Mouse (Mus musculus): ENCODE results near the gene Vmn1r210. TPM values are rescaled to one million over a fixed set of nuclear protein-coding genes. Genes with fewer than 3 reads are reported as not detected.
"Not testable (repeated sequence)": the region's sequence is repeated elsewhere in the genome, so short reads cannot be mapped to it uniquely, and the experiment has no call there.

The Vmn1r210 gene
- polyA plus RNA-seq (2016; fragmentation: Nextera tagmentation; extraction: Ambion mirVana) = not detected in 2 replicates

- Histone ChIP-seq H3K9me3 (no peaks in the 10 kb centered on the region), H3K4me1 (no peaks in the 10 kb centered on the region), H3K27ac (no peak within 1 kb of the TSS), H3K4me3 (no peak within 1 kb of the TSS), H3K27me3 (ENCODE audit: insufficient read depth, poor library complexity, severe bottlenecking) (no peaks in the 10 kb centered on the region), H3K36me3 (no peaks in the 10 kb centered on the region)
- DNase-seq (ENCODE audit: low spot score) = no peak
- WGBS = 54% methylated on average over 4 of the region's 4 CpGs
Measured at GRCm38 (mm10) chr13:22831248-22831647, at the start of gene Vmn1r210. Gene Vmn1r210 (minus strand): TSS chr13:22831348.

GRCm38 (mm10) chr13:22879257-22879656 lies 48.1 kb upstream of the Vmn1r210 start:
- Histone ChIP-seq H3K4me1 (no peaks in the 10 kb centered on the region), H3K27me3 (ENCODE audit: insufficient read depth, poor library complexity, severe bottlenecking) (no peaks in the 10 kb centered on the region), H3K36me3 (no peaks in the 10 kb centered on the region), H3K9me3 (no peaks in the 10 kb centered on the region), H3K27ac (no peak overlapping the region), H3K4me3 (no peak overlapping the region)
- DNase-seq (ENCODE audit: low spot score) = no peak
- WGBS = 91% methylated on average over 1 of the region's 1 CpGs

GRCm38 (mm10) chr13:22857461-22857860 lies 26.3 kb upstream of the Vmn1r210 start, which contains the start of gene Vmn1r211:
Gene Vmn1r211 (minus strand): TSS chr13:22857561.
- no peak for DNase-seq (ENCODE audit: low spot score)
- Histone ChIP-seq H3K9me3 (no peaks in the 10 kb centered on the region), H3K36me3 (no peaks in the 10 kb centered on the region), H3K27ac (no peak within 1 kb of the TSS), H3K4me3 (no peak within 1 kb of the TSS), H3K27me3 (ENCODE audit: insufficient read depth, poor library complexity, severe bottlenecking) (no peaks in the 10 kb centered on the region), H3K4me1 (no peaks in the 10 kb centered on the region)
- WGBS = 57% methylated on average over 1 of the region's 1 CpGs

GRCm38 (mm10) chr13:22854760-22855159 lies 23.6 kb upstream of the Vmn1r210 start:
- 65% methylated on average over 4 of the region's 4 CpGs for WGBS
- H3K4me1 ChIP-seq = no peaks in the 10 kb centered on the region

GRCm38 (mm10) chr13:22846798-22847197 lies 15.7 kb upstream of the Vmn1r210 start:
- 70% methylated on average over 1 of the region's 1 CpGs for WGBS
- Histone ChIP-seq H3K27me3 (ENCODE audit: insufficient read depth, poor library complexity, severe bottlenecking) (no peaks in the 10 kb centered on the region), H3K4me3 (no peak overlapping the region), H3K4me1 (no peaks in the 10 kb centered on the region), H3K36me3 (no peaks in the 10 kb centered on the region), H3K27ac (no peak overlapping the region), H3K9me3 (no peaks in the 10 kb centered on the region)
- DNase-seq (ENCODE audit: low spot score) = no peak

More at GRCm38 (mm10) chr13:22854760-22855159, 23.6 kb upstream of the Vmn1r210 start:
- Histone ChIP-seq H3K27ac (no peak overlapping the region), H3K9me3 (no peaks in the 10 kb centered on the region), H3K36me3 (no peaks in the 10 kb centered on the region), H3K27me3 (ENCODE audit: insufficient read depth, poor library complexity, severe bottlenecking) (no peaks in the 10 kb centered on the region), H3K4me3 (no peak overlapping the region)
- DNase-seq (ENCODE audit: low spot score) = no peak

GRCm38 (mm10) chr13:22844304-22844703 lies 13.2 kb upstream of the Vmn1r210 start:
- H3K4me1 ChIP-seq; H3K4me3 ChIP-seq; H3K27me3 ChIP-seq (ENCODE audit: insufficient read depth, poor library complexity, severe bottlenecking); H3K9me3 ChIP-seq; H3K27ac ChIP-seq; DNase-seq (ENCODE audit: low spot score); H3K36me3 ChIP-seq: not testable (repeated sequence)
- 69% methylated on average over 3 of the region's 3 CpGs for WGBS

- WGBS = 33% methylated on average over 7 of the region's 7 CpGs
- H3K27me3 ChIP-seq (ENCODE audit: insufficient read depth, poor library complexity, severe bottlenecking); H3K4me1 ChIP-seq; H3K27ac ChIP-seq; DNase-seq (ENCODE audit: low spot score); H3K36me3 ChIP-seq; H3K9me3 ChIP-seq; H3K4me3 ChIP-seq: not testable (repeated sequence)
Measured at GRCm38 (mm10) chr13:22829395-22829794, 1.8 kb downstream of the Vmn1r210 start.

GRCm38 (mm10) chr13:22821601-22822000 lies 9.5 kb downstream of the Vmn1r210 start:
- not testable (repeated sequence) for DNase-seq (ENCODE audit: low spot score); H3K27me3 ChIP-seq (ENCODE audit: insufficient read depth, poor library complexity, severe bottlenecking); H3K27ac ChIP-seq; H3K9me3 ChIP-seq; H3K36me3 ChIP-seq; H3K4me3 ChIP-seq; H3K4me1 ChIP-seq
- 83% methylated on average over 1 of the region's 1 CpGs for WGBS

GRCm38 (mm10) chr13:22809582-22809981 lies 21.6 kb downstream of the Vmn1r210 start, which contains the start of gene Vmn1r209:
Gene Vmn1r209 (minus strand): TSS chr13:22809682.
- H3K4me3 ChIP-seq; H3K27ac ChIP-seq; H3K9me3 ChIP-seq; H3K36me3 ChIP-seq; H3K27me3 ChIP-seq (ENCODE audit: insufficient read depth, poor library complexity, severe bottlenecking); DNase-seq (ENCODE audit: low spot score); H3K4me1 ChIP-seq: not testable (repeated sequence)

- H3K9me3 ChIP-seq; H3K27me3 ChIP-seq (ENCODE audit: insufficient read depth, poor library complexity, severe bottlenecking); DNase-seq (ENCODE audit: low spot score); H3K27ac ChIP-seq; H3K36me3 ChIP-seq; H3K4me3 ChIP-seq; H3K4me1 ChIP-seq: not testable (repeated sequence)
- 77% methylated on average over 3 of the region's 3 CpGs for WGBS
Measured at GRCm38 (mm10) chr13:22788096-22788495, 43.1 kb downstream of the Vmn1r210 start.

- DNase-seq (ENCODE audit: low spot score); H3K27me3 ChIP-seq (ENCODE audit: insufficient read depth, poor library complexity, severe bottlenecking): not testable (repeated sequence)
Measured at GRCm38 (mm10) chr13:22784159-22784558, 47.0 kb downstream of the Vmn1r210 start.

GRCm38 (mm10) chr13:22777300-22777699 lies 53.8 kb downstream of the Vmn1r210 start, which contains the start of gene Vmn1r208:
Gene Vmn1r208 (minus strand): TSS chr13:22777400.
- not testable (repeated sequence) for H3K4me1 ChIP-seq; H3K4me3 ChIP-seq; DNase-seq (ENCODE audit: low spot score); H3K36me3 ChIP-seq; H3K9me3 ChIP-seq; H3K27me3 ChIP-seq (ENCODE audit: insufficient read depth, poor library complexity, severe bottlenecking); H3K27ac ChIP-seq
- no CpG with 5 or more reads among the region's 7 CpGs for WGBS

More at GRCm38 (mm10) chr13:22784159-22784558, 47.0 kb downstream of the Vmn1r210 start:
- not testable (repeated sequence) for H3K4me1 ChIP-seq, H3K4me3 ChIP-seq, H3K27ac ChIP-seq, H3K36me3 ChIP-seq, H3K9me3 ChIP-seq

All from heart, embryonic 10.5 days (tissue).